Mouse (Mus musculus) hindbrain, embryonic 15.5 days (tissue): ENCODE measurements around the gene Gja5. TPM values are rescaled to one million over a fixed set of nuclear protein-coding genes. Genes with fewer than 3 reads are reported as not detected.
"Not testable (repeated sequence)": the region's sequence is repeated elsewhere in the genome, so short reads cannot be mapped to it uniquely, and the experiment has no call there.

Source experiments
- ATAC-seq: fragments of 200-750 bp; cut with Nextera tagmentation; 2 replicates; pipeline ENCODE4 v1.8.0; 2017; ENCODE audit warnings: low read depth, moderate number of reproducible peaks, moderate TSS enrichment; ENCODE audit not compliant: low FRiP score
- H3K27ac ChIP-seq: fragments of 300-500 bp; sonication (generic); replicated peaks from 2 replicates; pipeline ENCODE4 v1.5.1; 2015; ENCODE audit warnings: mild to moderate bottlenecking, inconsistent platforms
- H3K27me3 ChIP-seq: fragments of 300-500 bp; sonication (generic); 2 replicates; pipeline ENCODE4 v1.6.1; 2015; ENCODE audit warnings: control low read depth, inconsistent platforms
- H3K36me3 ChIP-seq: fragments of 300-500 bp; sonication (generic); 2 replicates; pipeline ENCODE4 v1.6.1; 2015; ENCODE audit warnings: control low read depth, inconsistent platforms
- H3K4me1 ChIP-seq: fragments of 300-500 bp; sonication (generic); replicated peaks from 2 replicates; pipeline ENCODE4 v1.6.1; 2015; ENCODE audit warnings: control low read depth, inconsistent platforms
- H3K4me2 ChIP-seq: fragments of 300-500 bp; sonication (generic); 2 replicates; pipeline ENCODE4 v1.6.1; 2015; ENCODE audit warnings: moderate library complexity, mild to moderate bottlenecking, inconsistent platforms
- H3K4me3 ChIP-seq: fragments of 300-500 bp; sonication (generic); 2 replicates; pipeline ENCODE4 v1.5.1; 2015; ENCODE audit warnings: mild to moderate bottlenecking, inconsistent platforms
- H3K9ac ChIP-seq: fragments of 300-500 bp; sonication (generic); 2 replicates; pipeline ENCODE4 v1.6.1; 2015; ENCODE audit warnings: inconsistent platforms
- H3K9me3 ChIP-seq: fragments of 300-500 bp; sonication (generic); 2 replicates; pipeline ENCODE4 v1.6.1; 2016; ENCODE audit warnings: control low read depth, inconsistent platforms
- WGBS: fragments of 180-500 bp; shearing (Covaris S2); methylation state at CpG from one replicate; pipeline ENCODE4 v1.1.7; 2015; 5-methylcytosine and 5-hydroxymethylcytosine counted together
- polyA plus RNA-seq: library from polyadenylated mRNA; unstranded; fragments of >200 nt; fragmentation: Nextera tagmentation; extraction: Ambion mirVana; gene quantifications from 2 replicates; pipeline ENCODE4 v1.2.1, GENCODE M21; 2015

Gja5 gene
- polyA plus RNA-seq, 1 experiment from 2014 or later: 3.1 TPM

DNA sequence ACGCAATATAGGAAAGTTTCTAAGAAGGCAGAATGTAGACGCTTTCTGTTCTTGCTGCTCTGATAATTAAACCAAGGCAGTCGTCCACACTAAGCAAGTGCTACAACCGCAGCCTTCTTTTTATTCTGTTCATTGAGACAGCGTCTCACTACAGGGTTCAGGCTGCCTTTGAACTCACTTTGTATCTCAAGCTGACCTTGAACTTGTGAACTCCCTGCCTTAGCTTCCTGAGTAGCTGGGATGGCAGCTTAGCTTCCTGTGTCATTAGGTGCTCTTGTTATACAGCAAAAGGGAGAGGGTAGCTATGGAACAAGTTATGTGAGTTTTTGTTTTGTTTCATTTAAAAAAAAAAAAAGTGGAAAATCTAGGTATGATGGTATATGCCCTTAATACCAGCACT, 177.7 kb downstream of the Gja5 start:
- H3K27ac ChIP-seq: no peak overlapping the region
- no peak overlapping the region for H3K9ac ChIP-seq
- no peak for ATAC-seq
- WGBS: 87% methylated on average over 5 of the region's 5 CpGs
- no peaks in the 10 kb centered on the region for H3K4me1 ChIP-seq
- no peak overlapping the region for H3K4me3 ChIP-seq
- no peak overlapping the region for H3K4me2 ChIP-seq
- no peaks in the 10 kb centered on the region for H3K36me3 ChIP-seq
- H3K9me3 ChIP-seq: no peaks in the 10 kb centered on the region
- H3K27me3 ChIP-seq: no peaks in the 10 kb centered on the region

DNA sequence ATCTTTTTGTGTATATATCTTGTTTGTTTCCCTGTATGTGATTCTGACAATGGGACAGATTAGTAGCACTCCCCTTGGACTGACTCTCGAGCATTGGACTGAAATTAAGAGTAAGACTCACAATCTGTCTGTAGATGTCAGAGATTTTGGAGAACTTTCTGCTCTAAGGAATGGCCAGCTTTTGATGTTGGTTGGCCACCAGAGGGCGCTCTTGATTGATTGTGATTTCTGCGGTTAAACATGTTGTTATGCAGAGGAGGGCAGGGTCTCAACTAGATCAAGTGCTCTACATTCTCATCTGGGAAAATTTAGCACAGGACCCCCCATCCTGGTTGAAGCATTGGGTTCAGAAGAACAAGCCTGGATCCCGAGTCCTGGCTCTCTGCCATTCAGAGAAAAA, 182.8 kb downstream of the Gja5 start:
- no peaks in the 10 kb centered on the region for H3K36me3 ChIP-seq
- no peak overlapping the region for H3K4me3 ChIP-seq
- H3K4me1 ChIP-seq: no peaks in the 10 kb centered on the region
- no peaks in the 10 kb centered on the region for H3K27me3 ChIP-seq
- H3K9ac ChIP-seq: no peak overlapping the region
- H3K9me3 ChIP-seq: no peaks in the 10 kb centered on the region
- 82% methylated on average over 4 of the region's 4 CpGs for WGBS
- H3K27ac ChIP-seq: no peak overlapping the region
- ATAC-seq: no peak
- no peak overlapping the region for H3K4me2 ChIP-seq

DNA sequence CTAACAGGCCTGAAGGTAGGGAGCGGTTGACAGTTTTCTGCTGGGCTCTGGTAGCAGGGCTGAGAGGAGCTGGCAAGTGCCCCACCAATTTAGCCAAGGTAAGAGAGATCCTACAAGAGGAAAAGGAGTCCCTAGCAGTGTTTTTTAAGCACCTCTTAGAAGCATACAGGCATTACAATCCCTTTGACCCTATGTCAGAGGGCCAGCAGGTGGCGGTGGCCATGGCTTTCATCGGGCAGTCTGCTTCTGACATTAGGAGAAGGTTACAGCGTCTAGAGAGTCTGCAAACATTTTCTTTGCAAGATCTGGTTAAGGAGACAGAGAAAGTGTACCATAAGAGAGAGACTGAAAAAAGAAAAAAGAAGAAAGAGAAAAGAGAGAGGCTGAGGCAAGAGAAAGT, 183.8 kb downstream of the Gja5 start:
- ATAC-seq, H3K4me1 ChIP-seq, H3K9me3 ChIP-seq, H3K36me3 ChIP-seq, H3K4me2 ChIP-seq, H3K9ac ChIP-seq, H3K4me3 ChIP-seq, H3K27ac ChIP-seq, H3K27me3 ChIP-seq: not testable (repeated sequence)
- WGBS: 89% methylated on average over 4 of the region's 4 CpGs

DNA sequence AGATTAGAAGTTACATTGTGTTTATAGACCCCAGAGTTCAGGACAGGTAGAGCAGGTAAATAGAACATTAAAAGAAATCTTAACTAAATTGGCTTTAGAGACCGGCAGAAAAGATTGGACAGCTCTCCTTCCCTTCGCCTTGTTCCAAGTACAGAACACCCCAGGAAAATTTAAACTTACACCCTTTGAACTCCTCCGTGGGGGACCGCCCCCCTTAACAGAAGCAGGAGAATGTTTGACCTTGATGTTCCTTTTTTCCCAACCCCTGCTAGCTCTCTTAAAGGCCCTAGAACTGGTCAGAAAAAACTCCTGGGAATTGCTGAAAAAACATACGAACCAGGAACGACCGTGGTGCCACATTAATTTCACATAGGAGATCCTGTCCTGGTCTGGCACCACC, 187.5 kb downstream of the Gja5 start:
- ATAC-seq, H3K4me3 ChIP-seq, H3K9ac ChIP-seq, H3K4me1 ChIP-seq, H3K9me3 ChIP-seq, H3K27ac ChIP-seq, H3K36me3 ChIP-seq, H3K27me3 ChIP-seq, H3K4me2 ChIP-seq: not testable (repeated sequence)
- WGBS: 87% methylated on average over 7 of the region's 7 CpGs

DNA sequence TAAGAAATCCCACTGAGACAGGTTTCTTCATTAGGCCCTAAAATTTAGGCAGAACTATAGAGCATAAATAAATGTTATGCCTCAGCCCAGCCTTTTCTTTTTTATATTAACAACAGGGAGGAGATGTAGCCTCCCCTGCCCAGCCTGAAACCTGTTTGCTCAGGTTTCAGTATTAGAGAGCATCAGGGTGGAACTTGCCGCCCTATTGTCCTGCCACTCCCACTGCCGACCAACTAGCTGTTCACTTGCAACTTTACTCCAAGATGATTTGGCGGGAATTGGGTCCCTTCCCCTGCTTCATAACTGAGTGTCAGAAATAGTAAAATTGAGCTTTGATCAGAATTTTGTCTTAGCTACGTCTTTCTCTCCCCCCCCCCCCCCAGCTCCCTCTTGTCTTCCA, 192.2 kb downstream of the Gja5 start:
- ATAC-seq, H3K36me3 ChIP-seq, H3K9ac ChIP-seq, H3K27me3 ChIP-seq, H3K4me3 ChIP-seq, H3K27ac ChIP-seq, H3K9me3 ChIP-seq, H3K4me2 ChIP-seq: not testable (repeated sequence)
- H3K4me1 ChIP-seq: peaks cover 12% of the 10 kb centered on the region
- 77% methylated on average over 3 of the region's 4 CpGs for WGBS

DNA sequence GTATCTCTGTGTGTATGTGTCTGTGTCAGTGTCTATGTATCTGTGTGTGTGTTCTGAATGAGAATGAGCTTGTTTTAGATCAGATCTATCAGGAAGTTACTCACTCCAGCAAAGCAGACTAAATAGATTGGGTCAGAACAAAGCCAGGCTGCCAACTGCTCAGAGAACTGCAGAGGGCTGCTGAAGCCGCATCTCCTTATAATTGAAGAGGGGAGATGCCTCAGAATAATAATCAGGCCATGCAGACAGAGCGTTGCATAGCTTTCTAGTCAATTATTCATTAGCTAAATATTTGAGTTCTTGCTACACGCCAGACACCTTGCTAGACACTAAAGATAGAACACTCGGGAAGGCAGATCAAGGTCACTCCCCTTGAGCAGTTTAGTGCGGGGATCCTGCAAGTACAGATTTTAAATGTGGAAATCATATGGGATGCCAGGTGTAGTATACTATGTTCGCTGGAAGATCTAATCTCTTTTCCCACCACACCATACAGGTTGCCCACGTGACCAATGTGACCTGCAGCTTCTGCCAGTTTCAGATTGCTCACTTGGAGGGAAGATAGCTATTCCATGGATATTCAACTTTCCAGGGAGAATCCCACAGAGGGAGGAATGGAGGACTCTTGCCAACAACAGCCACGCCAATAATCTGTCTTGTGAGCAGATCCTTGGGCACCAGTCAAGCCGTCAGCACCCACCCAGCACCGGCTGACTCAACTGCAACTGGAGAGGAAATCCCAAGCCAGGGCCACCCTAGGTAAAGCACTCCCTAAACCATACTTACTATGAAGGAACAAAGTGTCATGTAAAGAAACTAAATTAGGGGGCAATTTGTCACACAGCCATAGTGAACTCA, 196.5 kb downstream of the Gja5 start:
- ATAC-seq: peak; percentile 89
- Histone ChIP-seq H3K9me3 (no peaks in the 10 kb centered on the region), H3K27me3 (no peaks in the 10 kb centered on the region), H3K4me2 (no peak overlapping the region), H3K9ac (no peak overlapping the region), H3K4me3 (no peak overlapping the region), H3K27ac (peak overlapping the region; percentile 60), H3K4me1 (peaks cover 12% of the 10 kb centered on the region), H3K36me3 (no peaks in the 10 kb centered on the region)
- whole genome bisulfite sequencing: 49% methylated on average over 10 of the region's 10 CpGs

DNA sequence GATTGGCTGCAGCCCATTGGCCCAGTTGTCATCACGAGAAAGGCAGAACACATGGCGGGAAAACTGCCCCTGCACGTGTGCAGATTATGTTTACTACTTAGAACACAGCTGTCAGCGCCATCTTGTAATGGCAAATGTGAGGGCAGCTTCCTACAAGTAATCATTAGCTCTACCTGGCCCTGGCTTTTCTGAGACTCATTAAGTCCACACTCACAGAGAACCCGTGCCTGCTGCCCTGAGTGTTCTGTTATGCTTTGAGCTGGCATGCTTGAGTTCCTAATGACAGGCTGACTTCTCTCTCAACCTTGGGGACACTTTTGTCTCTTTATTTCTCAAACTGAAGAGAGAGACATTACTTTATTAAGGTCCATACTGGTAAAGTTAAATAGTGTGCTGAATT, 199.5 kb downstream of the Gja5 start:
- H3K36me3 ChIP-seq, H3K27me3 ChIP-seq, H3K4me3 ChIP-seq, ATAC-seq, H3K9me3 ChIP-seq, H3K9ac ChIP-seq, H3K4me2 ChIP-seq, H3K27ac ChIP-seq: not testable (repeated sequence)
- WGBS: 84% methylated on average over 4 of the region's 5 CpGs
- peaks cover 12% of the 10 kb centered on the region for H3K4me1 ChIP-seq

DNA sequence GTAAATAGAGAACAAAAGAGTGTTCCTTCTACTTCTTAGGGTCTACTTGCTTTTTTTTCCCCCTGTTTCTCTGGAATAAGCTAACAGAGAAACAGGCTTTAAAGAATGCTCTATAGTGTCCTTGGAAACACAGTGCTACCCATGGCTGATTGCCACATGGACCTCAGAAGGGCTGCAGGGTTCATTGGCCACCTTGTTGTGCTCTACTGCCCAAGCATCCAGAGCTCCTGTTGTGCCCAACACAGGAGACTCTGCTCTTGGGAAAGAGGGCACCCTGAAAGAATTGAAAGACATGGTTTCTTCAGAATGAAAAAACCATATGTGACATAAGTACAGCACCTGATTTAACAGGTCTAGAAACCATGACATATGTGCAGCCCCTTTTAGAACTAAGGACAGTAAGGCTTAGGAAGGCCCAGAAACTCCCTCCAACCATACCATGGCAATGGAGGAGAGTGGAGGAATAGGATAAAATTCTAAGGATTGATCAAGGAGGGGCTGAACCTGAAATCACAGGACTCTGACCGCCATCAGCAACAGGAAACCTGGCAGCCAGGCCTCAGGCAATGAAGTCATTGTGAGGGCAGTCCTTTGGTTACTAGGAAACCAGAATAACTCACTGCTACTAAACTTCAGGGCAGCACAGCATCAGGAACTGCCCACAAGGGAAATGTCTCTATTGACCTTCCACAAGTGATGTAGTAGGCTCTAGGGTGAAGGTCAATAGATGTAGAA, 200.4 kb downstream of the Gja5 start:
- Histone ChIP-seq H3K27me3 (no peaks in the 10 kb centered on the region), H3K36me3 (no peaks in the 10 kb centered on the region), H3K9ac (no peak overlapping the region), H3K4me1 (peaks cover 12% of the 10 kb centered on the region), H3K27ac (no peak overlapping the region), H3K9me3 (no peaks in the 10 kb centered on the region), H3K4me3 (no peak overlapping the region), H3K4me2 (no peak overlapping the region)
- 78% methylated on average over 1 of the region's 1 CpGs for WGBS
- no peak for ATAC-seq

DNA sequence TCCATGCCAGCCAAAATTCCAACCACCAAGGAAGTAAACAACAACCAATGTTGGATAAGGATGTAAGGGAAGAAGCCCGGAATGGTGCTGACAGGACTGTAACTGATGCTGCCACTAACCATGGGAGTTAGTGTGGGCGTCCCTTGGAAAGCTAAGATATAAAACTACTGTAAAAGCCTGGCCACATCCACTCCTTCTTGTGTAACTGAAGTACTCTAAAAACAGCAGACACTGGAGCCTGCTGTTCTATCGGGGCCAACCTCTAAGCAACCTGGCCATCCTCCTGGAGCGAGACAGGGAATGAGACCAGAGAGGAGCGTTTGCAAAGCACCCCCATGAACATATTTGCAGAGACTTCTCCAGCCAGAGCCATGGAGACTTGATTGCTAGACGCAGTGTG, 213.0 kb downstream of the Gja5 start:
- Histone ChIP-seq H3K4me3 (no peak overlapping the region), H3K9me3 (no peaks in the 10 kb centered on the region), H3K36me3 (no peaks in the 10 kb centered on the region), H3K4me2 (no peak overlapping the region), H3K27me3 (no peaks in the 10 kb centered on the region), H3K9ac (no peak overlapping the region), H3K4me1 (no peaks in the 10 kb centered on the region), H3K27ac (no peak overlapping the region)
- WGBS: 93% methylated on average over 6 of the region's 6 CpGs
- ATAC-seq: no peak

DNA sequence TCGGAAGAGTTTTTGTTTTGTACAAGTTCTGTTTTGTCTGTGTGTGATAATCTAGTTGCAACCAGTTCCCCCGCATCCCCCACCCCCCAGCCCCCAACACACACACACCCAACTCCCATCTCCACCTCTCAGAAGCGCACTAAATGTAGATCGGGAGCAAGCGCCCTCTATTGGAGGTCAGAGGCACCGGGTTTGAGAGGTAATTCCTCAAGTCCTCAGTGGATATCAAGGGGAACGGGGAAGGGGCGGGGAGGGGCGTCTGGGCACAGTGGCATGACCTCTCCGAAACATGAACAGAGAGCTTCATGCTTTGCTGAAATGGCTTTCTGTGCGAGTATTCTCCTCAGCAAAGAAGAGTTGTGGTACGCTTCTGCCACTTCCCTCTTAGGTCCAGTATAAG, 213.8 kb downstream of the Gja5 start:
- Histone ChIP-seq H3K4me2 (no peak overlapping the region), H3K4me1 (no peaks in the 10 kb centered on the region), H3K27ac (no peak overlapping the region), H3K36me3 (no peaks in the 10 kb centered on the region), H3K27me3 (no peaks in the 10 kb centered on the region), H3K4me3 (no peak overlapping the region), H3K9me3 (no peaks in the 10 kb centered on the region), H3K9ac (no peak overlapping the region)
- ATAC-seq: no peak
- 59% methylated on average over 12 of the region's 12 CpGs for WGBS

DNA sequence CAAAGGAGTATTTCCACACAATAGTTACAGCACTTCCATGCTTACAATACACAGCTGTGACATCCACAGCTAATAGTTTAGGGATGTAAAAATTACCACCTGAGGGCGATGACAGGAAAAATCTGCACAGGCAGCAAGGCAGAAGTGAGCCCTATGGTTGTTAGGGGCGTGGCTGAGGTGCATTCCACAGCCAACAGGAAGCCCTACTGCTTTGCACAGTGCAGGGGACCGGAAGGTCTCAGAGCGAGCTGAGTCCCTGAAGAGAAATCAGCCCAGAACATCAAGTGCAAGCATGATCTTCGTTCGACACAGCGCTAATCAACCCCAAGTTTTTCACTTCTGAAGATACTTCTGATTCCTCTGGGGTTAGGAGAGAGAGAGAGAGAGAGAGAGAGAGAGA, 219.7 kb downstream of the Gja5 start:
- H3K27me3 ChIP-seq: no peaks in the 10 kb centered on the region
- no peaks in the 10 kb centered on the region for H3K9me3 ChIP-seq
- 62% methylated on average over 7 of the region's 7 CpGs for WGBS
- ATAC-seq: no peak
- no peak overlapping the region for H3K9ac ChIP-seq
- H3K27ac ChIP-seq: no peak overlapping the region
- no peaks in the 10 kb centered on the region for H3K36me3 ChIP-seq
- no peaks in the 10 kb centered on the region for H3K4me1 ChIP-seq
- H3K4me2 ChIP-seq: no peak overlapping the region
- no peak overlapping the region for H3K4me3 ChIP-seq
